Mouse (Mus musculus): Measurements from ENCODE around the gene Pea15a. TPM values are rescaled to one million over a fixed set of nuclear protein-coding genes. Genes with fewer than 3 reads are reported as not detected.
"Not testable (repeated sequence)": the region's sequence is repeated elsewhere in the genome, so short reads cannot be mapped to it uniquely, and the experiment has no call there.

Pea15a gene
- 25.7 and 26.0 TPM in 2 replicates for polyA plus RNA-seq (2016; fragmentation: Nextera tagmentation; extraction: Ambion mirVana)

DNA sequence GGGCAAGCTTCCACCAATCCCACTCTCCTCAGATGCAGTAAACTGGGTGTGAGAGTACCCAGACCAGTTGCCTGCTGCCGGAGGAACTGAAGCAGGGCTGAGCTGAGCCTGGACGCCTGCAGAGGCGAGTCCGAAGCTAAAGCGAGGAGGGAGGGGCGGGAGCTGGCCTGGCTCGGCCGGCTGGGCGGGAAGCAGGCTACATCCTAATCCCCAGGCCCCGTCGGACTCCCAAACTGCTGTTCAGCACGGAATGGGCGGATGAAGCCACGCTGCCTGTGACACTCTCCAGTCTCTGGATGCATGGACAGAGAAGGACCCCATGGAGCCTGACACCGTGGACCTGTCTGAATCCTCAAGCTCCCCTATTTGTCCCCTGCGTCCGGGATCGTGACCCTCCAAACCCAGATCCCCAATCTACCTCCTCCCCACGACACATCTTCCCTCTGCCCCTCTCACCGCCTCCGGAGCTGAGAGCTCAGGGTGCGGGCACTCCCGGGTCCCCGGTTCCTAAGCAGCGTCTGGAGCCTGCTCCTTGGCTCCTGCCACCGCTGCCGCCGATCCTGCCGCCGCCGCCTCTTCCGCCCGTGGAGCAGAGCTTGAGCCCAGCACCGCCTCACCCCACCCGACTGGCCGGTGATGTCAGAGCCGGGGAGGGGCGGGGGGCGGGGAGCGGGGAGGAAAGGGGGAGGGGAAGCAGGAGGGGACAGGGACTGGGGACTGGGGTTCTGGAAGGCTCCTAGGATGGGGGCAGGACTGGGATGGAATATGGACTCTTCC lies at the start of gene Pea15a:
Gene Pea15a, minus strand, starts transcription at position 664 of the 777 bp plus-strand sequence.
- WGBS (ENCODE audit: insufficient replicate concordance), result under 1% methylated on average over 38 of the region's 40 CpGs
- Histone ChIP-seq H3K4me1 (peaks cover 53% of the 10 kb centered on the region), H3K4me3 (peak within 1 kb of the TSS; percentile 61), H3K4me2 (peak within 1 kb of the TSS; percentile 67), H3K27ac (peak within 1 kb of the TSS; percentile 61), H3K27me3 (replicated peaks) (peaks cover 21% of the 10 kb centered on the region), H3K36me3 (peaks cover 3% of the 10 kb centered on the region), H3K9ac (peak within 1 kb of the TSS; percentile 70), H3K9me3 (replicated peaks) (no peaks in the 10 kb centered on the region)
- peak; percentile 59 for ATAC-seq

GRCm38 (mm10) chr1:172247679-172248078 lies 41.1 kb upstream of the Pea15a start:
- H3K4me2 ChIP-seq, result no peak overlapping the region
- no peak overlapping the region for H3K4me3 ChIP-seq
- no peaks in the 10 kb centered on the region for H3K9me3 ChIP-seq (replicated peaks)
- H3K9ac ChIP-seq, result no peak overlapping the region
- no peaks in the 10 kb centered on the region for H3K4me1 ChIP-seq
- H3K36me3 ChIP-seq, result no peaks in the 10 kb centered on the region
- H3K27me3 ChIP-seq (replicated peaks), result peaks cover 44% of the 10 kb centered on the region
- no peak for ATAC-seq
- 36% methylated on average over 2 of the region's 2 CpGs for WGBS (ENCODE audit: insufficient replicate concordance)
- no peak overlapping the region for H3K27ac ChIP-seq

DNA sequence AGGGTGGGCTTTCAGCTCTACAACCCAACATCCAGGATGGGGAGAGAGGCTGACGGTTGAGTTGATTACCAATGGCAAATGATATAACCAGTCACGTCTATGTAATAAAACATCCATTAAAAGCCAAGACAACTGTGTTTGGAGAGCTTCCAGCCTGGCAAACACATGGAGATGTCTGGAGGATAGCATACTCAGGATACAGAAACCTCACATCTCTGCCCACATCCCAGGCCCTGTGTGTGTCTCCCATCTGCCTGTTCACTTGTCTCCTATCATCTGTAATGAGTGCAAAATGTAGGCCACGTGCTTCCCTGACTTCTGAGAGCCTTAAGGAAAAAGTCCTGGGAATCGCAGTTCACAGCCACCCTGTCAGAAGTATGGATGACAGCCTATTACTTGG lies 40.6 kb upstream of the Pea15a start:
- Histone ChIP-seq H3K36me3 (no peaks in the 10 kb centered on the region), H3K9me3 (replicated peaks) (no peaks in the 10 kb centered on the region), H3K27ac (no peak overlapping the region), H3K4me3 (no peak overlapping the region), H3K9ac (no peak overlapping the region), H3K4me2 (no peak overlapping the region), H3K27me3 (replicated peaks) (peaks cover 49% of the 10 kb centered on the region), H3K4me1 (no peaks in the 10 kb centered on the region)
- 64% methylated on average over 4 of the region's 4 CpGs for WGBS (ENCODE audit: insufficient replicate concordance)
- ATAC-seq, result no peak

- H3K36me3 ChIP-seq; H3K9me3 ChIP-seq (replicated peaks); ATAC-seq; H3K27ac ChIP-seq; H3K9ac ChIP-seq; H3K4me1 ChIP-seq: not testable (repeated sequence)
- Histone ChIP-seq H3K4me3 (0 out of 2 replicates have a peak overlapping the region, but pooled peaks have one; percentile 4), H3K27me3 (replicated peaks) (peaks cover 50% of the 10 kb centered on the region), H3K4me2 (peak overlapping the region; percentile 34)
- 20% methylated on average over 23 of the region's 23 CpGs for WGBS (ENCODE audit: insufficient replicate concordance)
These were observed 38.0 kb upstream of the Pea15a start for GRCm38 (mm10) chr1:172244645-172245044.

DNA sequence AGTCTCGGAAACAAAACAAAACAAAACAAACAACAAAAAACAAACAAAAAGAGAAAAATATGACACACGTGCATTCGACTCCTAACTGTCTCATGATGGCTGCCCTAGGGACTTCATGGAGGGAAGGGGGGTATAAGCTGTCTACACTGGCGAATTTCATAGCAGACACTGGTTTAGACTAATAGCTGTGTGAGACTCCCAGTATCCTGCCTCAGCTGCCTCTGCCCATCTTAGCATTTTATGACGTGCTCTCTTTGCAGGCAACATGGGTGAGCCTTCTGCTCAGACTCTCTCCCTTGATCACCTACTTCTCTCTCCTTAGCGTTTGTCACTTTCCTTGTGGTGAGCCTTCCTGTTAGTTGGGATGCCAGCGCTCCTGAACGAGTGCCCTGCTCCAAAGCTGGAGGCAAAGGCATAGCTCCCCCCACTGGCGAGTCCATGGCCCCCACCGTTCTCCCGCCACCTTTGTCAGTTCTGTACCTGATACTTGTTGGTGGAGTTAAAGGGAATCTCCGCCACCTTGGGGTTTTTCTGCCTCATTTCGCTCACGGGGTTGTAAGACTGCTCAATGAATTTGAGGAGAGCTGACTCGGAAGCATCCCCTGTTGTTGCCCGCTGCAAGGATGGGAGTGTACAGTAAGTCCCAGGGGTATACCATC lies 37.1 kb upstream of the Pea15a start:
- 0 out of 2 replicates have a peak overlapping the region, but pooled peaks have one; percentile 34 for H3K4me2 ChIP-seq
- no peak for ATAC-seq
- H3K9ac ChIP-seq, result no peak overlapping the region
- H3K4me3 ChIP-seq, result no peak overlapping the region
- H3K4me1 ChIP-seq, result no peaks in the 10 kb centered on the region
- no peak overlapping the region for H3K27ac ChIP-seq
- 26% methylated on average over 16 of the region's 16 CpGs for WGBS (ENCODE audit: insufficient replicate concordance)
- H3K36me3 ChIP-seq, result no peaks in the 10 kb centered on the region
- peaks cover 50% of the 10 kb centered on the region for H3K27me3 ChIP-seq (replicated peaks)
- no peaks in the 10 kb centered on the region for H3K9me3 ChIP-seq (replicated peaks)

DNA sequence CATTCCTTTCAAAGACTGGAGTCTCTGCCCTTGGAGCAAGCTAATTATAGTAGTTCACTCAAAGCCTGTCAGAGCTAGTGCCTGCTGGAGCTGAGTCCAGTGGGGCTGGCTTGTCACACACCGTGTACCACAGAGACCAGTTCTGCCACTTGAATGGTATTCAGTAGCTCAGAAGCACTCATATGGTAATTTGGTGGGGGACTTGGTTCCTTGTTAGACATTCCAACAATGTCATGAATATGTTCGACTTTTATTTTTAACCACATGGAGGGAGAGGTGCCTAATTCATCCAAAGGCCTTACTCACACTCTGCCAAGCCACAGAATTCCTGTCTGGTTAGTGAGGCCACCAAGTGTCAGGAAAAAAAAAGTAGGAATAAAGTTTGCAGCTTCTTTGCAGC lies 35.8 kb upstream of the Pea15a start:
- H3K9ac ChIP-seq, result no peak overlapping the region
- ATAC-seq, result no peak
- no peak overlapping the region for H3K4me2 ChIP-seq
- H3K9me3 ChIP-seq (replicated peaks), result no peaks in the 10 kb centered on the region
- H3K27ac ChIP-seq, result no peak overlapping the region
- H3K4me3 ChIP-seq, result no peak overlapping the region
- WGBS (ENCODE audit: insufficient replicate concordance), result 41% methylated on average over 2 of the region's 2 CpGs
- H3K36me3 ChIP-seq, result no peaks in the 10 kb centered on the region
- H3K27me3 ChIP-seq (replicated peaks), result peaks cover 47% of the 10 kb centered on the region
- H3K4me1 ChIP-seq, result no peaks in the 10 kb centered on the region

DNA sequence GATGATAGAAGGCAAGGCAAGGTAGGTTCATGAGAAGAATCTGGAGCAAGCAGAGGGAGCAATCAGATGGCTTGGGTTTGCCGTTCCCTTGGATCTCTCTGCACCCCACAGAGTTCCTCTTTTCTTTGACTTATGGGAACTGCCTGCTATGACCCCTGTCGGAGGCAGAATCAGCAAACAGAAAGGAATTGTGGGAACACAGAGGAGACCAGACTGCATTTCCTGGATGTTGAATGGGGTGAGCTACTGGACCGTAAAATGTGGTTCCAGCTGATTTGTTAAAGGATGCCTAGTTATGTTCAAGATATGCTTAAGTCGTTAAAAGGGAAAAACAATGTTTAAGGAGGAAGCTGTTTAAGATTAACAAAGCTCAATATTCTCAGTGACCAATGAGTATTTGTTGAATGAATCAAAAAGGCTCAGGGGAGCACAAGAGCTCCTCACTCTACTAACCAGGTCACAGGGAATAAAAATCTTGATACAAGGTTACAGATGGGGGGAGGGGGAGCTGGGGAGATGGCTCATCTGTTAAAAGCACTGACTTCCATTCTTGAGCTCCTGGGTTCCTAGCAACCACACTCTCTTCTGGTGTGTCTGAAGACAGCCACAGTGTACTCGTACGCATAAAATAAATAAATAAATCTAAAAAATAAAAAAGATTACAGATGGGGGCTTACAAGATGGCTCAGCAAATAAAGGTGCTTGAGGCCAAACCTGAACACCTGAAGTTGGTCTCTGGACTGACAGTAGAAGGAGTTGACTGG lies 34.5 kb upstream of the Pea15a start:
- no peak overlapping the region for H3K9ac ChIP-seq
- no peak overlapping the region for H3K4me3 ChIP-seq
- WGBS (ENCODE audit: insufficient replicate concordance), result 41% methylated on average over 6 of the region's 6 CpGs
- no peaks in the 10 kb centered on the region for H3K4me1 ChIP-seq
- no peak overlapping the region for H3K27ac ChIP-seq
- H3K4me2 ChIP-seq, result no peak overlapping the region
- no peak for ATAC-seq
- no peaks in the 10 kb centered on the region for H3K9me3 ChIP-seq (replicated peaks)
- peaks cover 35% of the 10 kb centered on the region for H3K27me3 ChIP-seq (replicated peaks)
- no peaks in the 10 kb centered on the region for H3K36me3 ChIP-seq

DNA sequence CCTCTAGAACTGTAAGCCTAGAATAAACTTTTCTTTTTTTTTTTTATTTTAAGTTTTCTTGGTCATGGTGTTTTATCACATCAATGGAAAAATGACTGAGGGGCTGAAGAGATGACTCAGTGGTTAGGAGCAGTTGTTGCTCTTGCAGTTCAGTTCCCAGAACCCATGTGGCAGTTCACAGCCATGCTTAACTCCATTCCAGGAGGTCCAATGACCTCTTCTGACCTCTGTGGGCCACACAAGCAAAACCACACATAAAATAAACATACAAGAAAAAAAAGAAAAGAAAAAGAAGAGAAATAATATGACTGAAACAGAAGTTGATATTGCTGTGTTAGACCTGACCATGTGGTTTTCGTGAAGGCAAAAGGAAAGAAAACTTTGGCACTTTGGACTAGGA lies 22.6 kb upstream of the Pea15a start:
- 0 out of 2 replicates have a peak, but pooled peaks cover 5% of the 10 kb centered on the region for H3K27me3 ChIP-seq (replicated peaks)
- no peak overlapping the region for H3K4me2 ChIP-seq
- H3K9ac ChIP-seq, result no peak overlapping the region
- WGBS (ENCODE audit: insufficient replicate concordance), result 64% methylated on average over 1 of the region's 1 CpGs
- no peak overlapping the region for H3K27ac ChIP-seq
- ATAC-seq, result no peak
- H3K4me3 ChIP-seq, result no peak overlapping the region
- H3K4me1 ChIP-seq, result no peaks in the 10 kb centered on the region
- no peaks in the 10 kb centered on the region for H3K36me3 ChIP-seq
- H3K9me3 ChIP-seq (replicated peaks), result no peaks in the 10 kb centered on the region

DNA sequence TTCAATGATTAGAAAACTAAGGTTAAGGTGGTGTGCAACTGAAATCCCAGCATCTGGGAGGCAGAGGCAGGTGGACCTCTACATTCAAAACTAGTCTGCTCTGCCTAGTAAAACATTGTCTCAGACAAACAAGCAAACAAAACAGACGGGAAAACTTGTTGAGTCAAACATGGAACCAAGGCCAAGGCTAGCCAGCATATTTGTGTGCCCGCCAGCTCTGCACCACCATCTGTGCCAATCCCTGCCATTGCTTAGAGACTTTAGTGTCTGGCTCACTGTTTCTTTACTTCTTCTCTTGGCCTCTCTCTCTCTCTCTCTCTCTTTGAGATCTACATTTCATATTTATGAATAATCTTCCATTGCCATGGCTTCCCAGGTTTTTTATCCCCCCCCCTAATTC lies 21.6 kb upstream of the Pea15a start:
- Histone ChIP-seq H3K9me3 (replicated peaks) (no peaks in the 10 kb centered on the region), H3K27ac (no peak overlapping the region), H3K36me3 (no peaks in the 10 kb centered on the region), H3K27me3 (replicated peaks) (no peaks in the 10 kb centered on the region), H3K4me2 (no peak overlapping the region), H3K4me1 (no peaks in the 10 kb centered on the region), H3K4me3 (no peak overlapping the region), H3K9ac (no peak overlapping the region)
- no peak for ATAC-seq
- WGBS (ENCODE audit: insufficient replicate concordance), result 62% methylated on average over 2 of the region's 2 CpGs

- Histone ChIP-seq H3K4me2 (no peak overlapping the region), H3K9me3 (replicated peaks) (no peaks in the 10 kb centered on the region), H3K27me3 (replicated peaks) (no peaks in the 10 kb centered on the region), H3K4me1 (peaks cover 11% of the 10 kb centered on the region), H3K27ac (0 out of 2 replicates have a peak overlapping the region, but pooled peaks have one; percentile 11), H3K9ac (no peak overlapping the region), H3K4me3 (no peak overlapping the region), H3K36me3 (no peaks in the 10 kb centered on the region)
- ATAC-seq, result no peak
- WGBS (ENCODE audit: insufficient replicate concordance), result 63% methylated on average over 11 of the region's 11 CpGs
These were observed 14.9 kb upstream of the Pea15a start for GRCm38 (mm10) chr1:172221297-172222063.

- Histone ChIP-seq H3K9me3 (replicated peaks) (no peaks in the 10 kb centered on the region), H3K4me1 (peaks cover 12% of the 10 kb centered on the region), H3K27ac (no peak overlapping the region), H3K9ac (no peak overlapping the region), H3K36me3 (no peaks in the 10 kb centered on the region), H3K4me3 (no peak overlapping the region), H3K27me3 (replicated peaks) (no peaks in the 10 kb centered on the region), H3K4me2 (no peak overlapping the region)
- ATAC-seq, result no peak
- 56% methylated on average over 10 of the region's 10 CpGs for WGBS (ENCODE audit: insufficient replicate concordance)
These were observed 13.8 kb upstream of the Pea15a start for GRCm38 (mm10) chr1:172220414-172220813.

Data from liver, embryonic 12.5 days (tissue).